Mouse (Mus musculus) erythroblast, adult 5-6 weeks (primary cell): ENCODE results near the gene Lrba. TPM values are rescaled to one million over a fixed set of nuclear protein-coding genes. Genes with fewer than 3 reads are reported as not detected.

Experiments
- ATAC-seq: replicated peaks from 2 replicates; pipeline ENCODE4 v1.8.0; 2016; ENCODE audit warnings: moderate number of reproducible peaks, mild to moderate bottlenecking, moderate TSS enrichment, inconsistent platforms; ENCODE audit not compliant: poor library complexity, low FRiP score, severe bottlenecking
- total RNA-seq, 2 experiments: library from RNA; stranded (forward) in 1 of 2; stranded (reverse) in 1 of 2; fragments of 150-400 nt in 1 of 2; fragments of 200-764, 138-1000 nt in 1 of 2; gene quantifications; 2 replicates each; pipeline versions ENCODE4 v1.2.3 to v1.2.4; 2015 to 2017; ENCODE audit warnings: low replicate concordance in 2 of 2

The Lrba gene
- total RNA-seq, 2 experiments from 2014 or later, result 3.5 to 13.5 TPM

DNA sequence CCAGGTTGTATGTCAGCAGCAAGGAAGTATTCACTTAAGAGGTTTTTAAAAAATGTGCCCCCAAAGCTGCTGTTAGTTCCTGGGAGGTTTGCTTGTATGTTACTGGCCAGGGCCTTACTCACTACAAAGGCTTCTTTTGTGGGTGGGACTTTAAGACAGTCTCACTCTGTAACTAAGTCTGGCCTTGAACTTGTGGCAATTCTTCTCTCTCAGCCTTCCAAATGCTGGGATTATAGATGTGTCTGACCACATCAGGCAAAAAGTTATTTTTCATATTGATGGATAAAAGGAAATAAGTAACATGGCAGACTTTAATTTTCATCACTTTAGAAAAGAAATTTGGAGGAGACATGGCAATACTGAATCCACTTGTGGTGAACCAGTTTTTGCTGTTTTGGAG is 28.1 kb downstream of the Lrba start:
- peak; percentile 45; the same call in 1 of the 2 replicates for ATAC-seq

DNA sequence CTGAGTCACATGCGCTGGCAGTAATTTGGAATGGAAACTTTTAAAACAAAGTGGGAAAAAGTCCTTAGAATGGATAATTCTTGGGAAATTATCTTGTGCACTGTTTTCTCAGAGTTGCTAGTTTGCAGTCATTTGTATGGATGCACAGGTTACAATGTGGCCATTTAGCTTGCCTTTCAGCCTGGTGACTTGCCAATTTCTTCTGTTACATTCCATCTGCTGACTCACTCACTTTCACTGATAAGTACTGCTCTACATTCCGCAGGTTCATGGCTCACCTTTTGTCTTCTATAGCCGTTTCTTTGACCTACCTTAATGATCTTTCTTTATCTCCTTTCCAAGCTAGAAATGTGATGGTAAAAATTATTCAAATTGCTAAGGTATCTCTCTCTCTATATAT is 28.6 kb downstream of the Lrba start:
- ATAC-seq, result 0 out of 2 replicates have a peak, but pooled peaks have one; percentile 42

DNA sequence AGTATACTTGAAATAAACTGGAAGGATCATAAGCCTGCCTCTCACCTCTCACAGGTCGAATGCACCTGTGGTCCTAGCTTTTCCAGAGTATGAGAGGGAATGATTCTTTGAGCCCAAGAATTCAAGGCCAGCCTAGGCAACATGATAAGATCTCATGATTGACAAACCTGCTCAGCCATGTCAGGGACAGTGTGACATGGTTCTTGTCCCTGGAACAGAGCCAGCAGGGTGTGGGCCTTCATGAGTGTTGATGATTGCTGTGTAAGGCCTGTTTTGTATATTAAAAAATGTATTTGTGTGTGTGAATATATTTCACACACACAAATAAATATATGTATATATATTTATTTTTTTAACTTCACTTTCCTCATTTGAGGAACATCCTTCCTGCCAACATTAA is 29.3 kb downstream of the Lrba start:
- peak; percentile 47; the same call in 1 of the 2 replicates for ATAC-seq

DNA sequence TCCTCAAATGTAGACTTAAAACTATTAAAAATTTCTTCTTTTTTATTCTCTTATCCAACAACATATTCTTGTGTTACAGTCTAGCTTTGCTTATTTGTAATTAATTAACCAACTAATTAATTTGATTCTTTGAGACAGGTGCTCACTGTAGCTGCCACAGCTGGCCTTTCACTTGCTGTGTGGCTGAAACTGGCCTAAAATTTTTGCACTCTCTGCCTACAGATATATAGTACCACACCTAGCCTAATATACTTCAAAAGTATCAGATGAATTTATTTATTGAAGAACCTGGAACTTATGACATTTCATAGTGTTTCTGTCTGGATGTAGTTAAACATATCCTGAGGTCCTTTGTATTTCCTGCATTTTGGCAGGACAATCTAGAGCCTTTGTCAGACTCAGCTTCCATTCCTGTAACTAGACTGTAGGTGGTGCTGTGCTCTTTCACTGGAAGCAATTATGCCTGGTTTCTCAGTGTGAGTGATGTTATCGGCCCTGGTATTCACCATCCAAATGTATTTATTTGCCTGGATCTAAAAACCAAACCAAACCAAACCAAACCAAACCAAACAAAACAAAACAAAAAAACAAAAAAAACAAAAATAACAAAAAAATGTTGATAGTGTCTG is 43.7 kb downstream of the Lrba start:
- no peak for ATAC-seq

DNA sequence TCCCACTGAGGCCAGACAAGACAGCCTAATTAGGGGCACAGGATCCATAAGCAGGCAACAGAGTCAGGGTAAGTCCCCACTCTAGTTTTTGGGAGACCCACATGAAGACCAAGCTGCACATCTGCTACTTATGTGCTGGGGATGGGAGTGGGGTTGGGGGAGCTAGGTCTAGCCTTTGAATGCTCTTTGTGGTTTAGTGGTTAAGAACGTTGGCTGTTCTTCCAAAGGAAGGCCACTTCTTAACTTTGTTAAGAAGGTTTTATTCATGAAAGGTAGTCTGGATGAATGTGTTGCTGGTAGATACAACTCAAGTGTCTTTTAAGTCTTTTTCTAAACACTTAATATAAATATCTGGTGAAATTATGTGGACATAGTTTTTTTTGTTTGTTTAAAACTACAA is 51.2 kb downstream of the Lrba start:
- ATAC-seq, result no peak

- no peak for ATAC-seq
Measured at GRCm38 (mm10) chr3:86291326-86291725, 66.8 kb downstream of the Lrba start.

DNA sequence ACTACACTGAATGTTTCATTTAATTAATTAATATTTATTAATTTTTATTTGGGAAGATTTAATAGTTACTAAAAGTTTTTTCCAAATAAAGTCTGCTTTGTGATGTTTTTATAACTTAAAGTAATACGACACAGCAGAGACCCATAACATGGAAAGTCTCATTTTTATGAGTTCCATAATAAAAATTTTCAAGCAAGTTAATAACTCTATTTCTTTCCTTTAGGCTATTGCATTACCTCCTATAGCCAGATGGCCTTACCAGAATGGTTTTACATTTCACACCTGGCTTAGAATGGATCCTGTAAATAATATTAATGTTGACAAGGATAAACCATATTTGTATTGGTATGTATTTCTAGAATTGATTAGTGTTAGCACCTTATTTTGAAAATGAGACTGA is 70.4 kb downstream of the Lrba start:
- ATAC-seq, result no peak

- no peak for ATAC-seq
Measured at GRCm38 (mm10) chr3:86296214-86296613, 71.7 kb downstream of the Lrba start.

GRCm38 (mm10) chr3:86308833-86309232 is 84.4 kb downstream of the Lrba start:
- no peak for ATAC-seq

- ATAC-seq, result no peak
Measured at GRCm38 (mm10) chr3:86310216-86310615, 85.7 kb downstream of the Lrba start.

DNA sequence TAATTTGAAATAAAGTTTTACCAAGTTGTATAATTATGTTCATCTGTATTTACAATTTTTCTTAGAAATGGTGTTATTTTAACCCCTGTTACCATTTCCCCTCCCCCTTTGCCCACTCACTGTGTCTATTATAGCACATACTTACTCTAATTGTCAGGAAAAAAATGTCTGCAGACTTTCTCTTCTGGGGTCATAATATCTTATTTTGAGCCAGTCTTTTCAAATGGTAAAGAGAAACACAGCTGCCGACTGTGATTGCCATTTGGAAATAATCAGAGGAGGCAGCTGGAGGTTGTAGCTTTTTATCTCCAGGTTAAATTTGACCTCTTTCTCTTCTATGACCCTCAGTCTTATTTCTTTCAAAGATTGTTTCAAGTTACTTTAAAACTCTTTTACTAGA is 86.9 kb downstream of the Lrba start:
- no peak for ATAC-seq

DNA sequence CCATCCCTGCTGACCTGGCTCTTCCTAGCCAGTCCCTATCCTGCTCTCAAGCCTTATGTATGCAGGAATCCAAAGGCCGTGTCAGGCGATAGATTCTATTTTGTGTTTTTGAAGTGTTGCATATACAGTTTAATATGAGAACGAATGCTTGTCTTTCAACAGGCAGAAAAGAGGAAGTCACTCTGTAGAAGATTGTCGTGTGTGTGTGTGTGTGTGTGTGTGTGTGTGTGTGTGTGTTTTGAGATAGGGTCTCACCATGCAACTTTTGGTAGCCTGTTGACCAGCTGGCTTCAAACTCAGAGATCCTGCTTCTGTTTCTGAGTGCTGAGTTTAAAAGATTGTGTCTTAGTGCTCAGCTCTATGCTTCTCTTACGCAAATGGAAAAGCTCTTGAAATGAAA is 93.2 kb downstream of the Lrba start:
- no peak for ATAC-seq

DNA sequence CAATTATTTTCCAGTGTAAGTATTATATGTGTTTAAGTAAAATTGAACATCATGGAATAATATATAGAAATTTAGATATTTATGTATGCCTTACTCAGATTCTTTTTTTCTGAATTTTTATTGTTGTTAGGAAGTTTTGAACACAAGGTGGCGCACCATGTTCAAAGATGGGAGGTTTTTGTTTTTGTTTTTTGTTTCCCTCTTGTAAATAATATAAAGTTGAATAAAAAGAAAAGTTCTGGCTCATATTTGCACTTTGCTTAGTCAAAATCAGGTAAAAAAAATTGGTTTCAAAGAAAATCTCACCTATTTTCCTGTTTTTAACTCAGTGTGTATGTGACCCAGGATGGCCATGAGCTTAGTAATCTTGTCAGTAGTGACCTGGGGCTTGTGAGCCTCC is 104.1 kb downstream of the Lrba start:
- no peak for ATAC-seq

GRCm38 (mm10) chr3:86343261-86343660 is 118.8 kb downstream of the Lrba start:
- ATAC-seq, result no peak

DNA sequence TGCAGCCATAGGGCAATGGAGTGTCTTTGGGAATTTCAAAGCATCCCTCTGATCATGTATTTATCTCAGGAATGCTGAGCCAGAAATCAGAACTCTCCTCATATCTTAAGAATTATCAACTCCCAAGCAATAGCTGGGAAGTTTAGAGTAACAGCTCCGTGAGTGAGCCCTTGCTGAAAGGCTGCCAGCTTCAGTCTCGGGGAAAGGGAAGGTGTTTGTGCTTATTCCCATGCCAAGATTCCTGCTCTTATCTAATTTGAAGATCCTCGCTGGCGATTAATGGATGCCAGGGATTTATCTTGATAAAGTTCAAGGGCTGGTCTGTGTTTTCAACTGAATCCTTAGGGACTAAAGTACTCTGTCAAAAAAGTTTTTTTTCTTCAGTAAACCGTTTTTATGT is 138.0 kb downstream of the Lrba start:
- ATAC-seq, result no peak

DNA sequence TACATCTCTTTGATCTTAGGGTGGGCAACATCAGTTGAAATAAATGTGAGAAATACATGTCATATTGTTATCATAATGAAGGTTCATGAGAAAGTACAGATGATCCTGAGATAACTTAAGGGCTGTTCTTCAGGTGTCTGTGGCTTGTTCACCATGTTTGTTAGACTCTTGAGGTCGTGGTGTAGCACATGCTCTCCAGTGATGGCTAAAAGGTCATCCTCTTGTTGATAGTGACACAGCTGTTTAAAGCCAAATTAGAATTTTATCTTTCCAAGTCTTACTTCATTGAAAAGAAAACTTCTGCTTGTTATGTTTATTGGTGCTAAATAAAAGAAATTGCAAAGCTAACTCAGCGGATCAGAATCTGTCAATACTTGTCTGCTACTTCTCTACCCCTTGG is 147.0 kb downstream of the Lrba start:
- no peak for ATAC-seq

- no peak for ATAC-seq
Measured at GRCm38 (mm10) chr3:86375276-86375675, 150.8 kb downstream of the Lrba start.

- ATAC-seq, result no peak
Measured at GRCm38 (mm10) chr3:86382557-86382956, 158.1 kb downstream of the Lrba start.

DNA sequence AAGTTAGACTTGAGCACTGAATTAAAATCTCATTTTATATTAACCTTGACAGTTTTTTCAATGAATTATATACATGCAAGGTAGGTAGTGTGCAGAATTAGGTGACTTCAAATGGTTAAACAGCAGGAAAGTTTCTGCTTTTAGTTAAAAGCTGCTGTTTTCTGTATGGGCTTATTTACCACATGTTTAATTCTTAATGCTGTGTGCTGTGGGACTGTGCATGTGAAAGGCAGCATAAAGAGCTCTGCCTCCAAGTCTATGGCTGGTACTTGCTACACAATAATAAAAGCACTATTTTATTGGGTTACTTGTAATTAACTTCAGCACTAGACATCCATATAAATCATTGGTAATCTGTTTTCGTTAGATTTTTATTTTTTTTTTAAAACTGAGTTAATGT is 160.6 kb downstream of the Lrba start:
- no peak for ATAC-seq

- no peak for ATAC-seq
Measured at GRCm38 (mm10) chr3:86386246-86386645, 161.8 kb downstream of the Lrba start.

DNA sequence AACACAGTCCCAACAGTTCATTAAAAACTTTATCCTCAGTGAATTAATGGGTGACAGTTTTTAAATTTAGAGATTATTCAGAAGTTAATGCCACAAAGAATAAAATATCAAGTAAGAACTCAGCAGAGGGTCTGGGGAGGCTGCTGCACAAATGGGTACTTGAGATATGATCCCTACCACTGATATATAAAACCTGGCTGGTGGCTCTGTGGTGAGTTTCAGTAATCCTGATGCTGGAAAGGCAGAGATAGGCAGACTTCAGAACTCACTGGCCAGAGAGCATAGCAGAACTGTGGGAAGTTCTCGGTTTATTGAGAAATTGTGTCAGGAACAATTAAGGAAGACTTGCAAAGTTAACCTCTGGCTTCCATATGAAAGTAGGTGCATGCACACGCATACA is 199.3 kb downstream of the Lrba start:
- peak; percentile 46; the same call in 1 of the 2 replicates for ATAC-seq

- no peak for ATAC-seq
Measured at GRCm38 (mm10) chr3:86426733-86427132, 202.3 kb downstream of the Lrba start.
